Mouse (Mus musculus) lung, embryonic 16.5 days (tissue): ENCODE data around the gene Cavin2. TPM values are rescaled to one million over a fixed set of nuclear protein-coding genes. Genes with fewer than 3 reads are reported as not detected.
A peak's percentile ranks its signal among the peaks of the same experiment; 100 is the strongest.

Experiments
- ATAC-seq: fragments of 200-750 bp; cut with Nextera tagmentation; 2 replicates; pipeline ENCODE4 v1.8.0; 2017; ENCODE audit warnings: low read depth, mild to moderate bottlenecking, moderate library complexity
- H3K27ac ChIP-seq: fragments of 300-500 bp; sonication (generic); 2 replicates; pipeline ENCODE4 v1.5.1; 2014; ENCODE audit warnings: mild to moderate bottlenecking, control low read depth, low read length
- H3K27me3 ChIP-seq: fragments of 300-500 bp; sonication (generic); 2 replicates; pipeline ENCODE4 v1.6.1; 2014; ENCODE audit warnings: low read depth, low read length, mixed read lengths; ENCODE audit not compliant: control insufficient read depth, insufficient read depth
- H3K36me3 ChIP-seq: fragments of 300-500 bp; sonication (generic); 2 replicates; pipeline ENCODE4 v1.6.1; 2014; ENCODE audit warnings: low read length; ENCODE audit not compliant: control insufficient read depth, insufficient read depth
- H3K4me1 ChIP-seq: fragments of 300-500 bp; sonication (generic); replicated peaks from 2 replicates; pipeline ENCODE4 v1.6.1; 2014; ENCODE audit warnings: low read length, mixed read lengths; ENCODE audit not compliant: control insufficient read depth, insufficient read depth
- H3K4me2 ChIP-seq: fragments of 300-500 bp; sonication (generic); 2 replicates; pipeline ENCODE4 v1.6.1; 2014; ENCODE audit warnings: low read depth, low read length, control low read depth
- H3K4me3 ChIP-seq: fragments of 300-500 bp; sonication (generic); 2 replicates; pipeline ENCODE4 v1.5.1; 2014; ENCODE audit warnings: mild to moderate bottlenecking, low read length, control low read depth
- H3K9ac ChIP-seq: fragments of 300-500 bp; sonication (generic); 2 replicates; pipeline ENCODE4 v1.6.1; 2014; ENCODE audit warnings: low read length, control low read depth
- H3K9me3 ChIP-seq: fragments of 300-500 bp; sonication (generic); 2 replicates; pipeline ENCODE4 v1.6.1; 2016; ENCODE audit warnings: low read length; ENCODE audit not compliant: control insufficient read depth
- WGBS: fragments of 180-500 bp; shearing (Covaris S2); extraction: QIAGEN DNeasy Blood & Tissue Kit; methylation state at CpG from one replicate; pipeline ENCODE4 v1.1.7; 2014; 5-methylcytosine and 5-hydroxymethylcytosine counted together
- polyA plus RNA-seq: library from polyadenylated mRNA; unstranded; fragments of >200 nt; fragmentation: Nextera tagmentation; extraction: Ambion mirVana; gene quantifications from 2 replicates; pipeline ENCODE4 v1.2.1, GENCODE M21; 2015

Cavin2 gene
- polyA plus RNA-seq, 1 experiment from 2014 or later = 185 TPM

DNA sequence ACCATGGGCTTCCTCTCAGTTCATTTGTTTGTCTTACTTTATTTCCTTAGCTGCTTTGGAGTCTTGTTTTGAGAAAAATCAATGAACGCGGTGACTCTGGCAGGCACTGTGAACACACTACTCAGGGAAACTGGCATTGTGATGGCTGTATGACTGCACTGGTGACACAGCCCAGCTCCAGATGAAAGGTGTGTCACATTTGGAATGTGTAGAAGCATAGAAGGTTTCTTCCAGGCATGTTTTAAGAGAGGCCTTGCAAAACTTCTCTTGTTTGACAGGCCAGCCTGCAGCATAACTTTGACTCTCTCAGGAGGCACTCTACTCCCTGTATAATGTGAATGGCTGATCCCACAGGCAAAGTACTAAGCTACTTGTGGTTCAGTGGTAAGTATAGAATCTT lies 20.7 kb upstream of the Cavin2 start:
- no peaks in the 10 kb centered on the region for H3K9me3 ChIP-seq
- H3K27ac ChIP-seq = peak overlapping the region; percentile 45
- peaks cover 67% of the 10 kb centered on the region for H3K4me1 ChIP-seq
- 38% methylated on average over 2 of the region's 2 CpGs for WGBS
- H3K27me3 ChIP-seq = no peaks in the 10 kb centered on the region
- no peaks in the 10 kb centered on the region for H3K36me3 ChIP-seq
- ATAC-seq = peak; percentile 36
- no peak overlapping the region for H3K4me3 ChIP-seq
- no peak overlapping the region for H3K9ac ChIP-seq
- no peak overlapping the region for H3K4me2 ChIP-seq

DNA sequence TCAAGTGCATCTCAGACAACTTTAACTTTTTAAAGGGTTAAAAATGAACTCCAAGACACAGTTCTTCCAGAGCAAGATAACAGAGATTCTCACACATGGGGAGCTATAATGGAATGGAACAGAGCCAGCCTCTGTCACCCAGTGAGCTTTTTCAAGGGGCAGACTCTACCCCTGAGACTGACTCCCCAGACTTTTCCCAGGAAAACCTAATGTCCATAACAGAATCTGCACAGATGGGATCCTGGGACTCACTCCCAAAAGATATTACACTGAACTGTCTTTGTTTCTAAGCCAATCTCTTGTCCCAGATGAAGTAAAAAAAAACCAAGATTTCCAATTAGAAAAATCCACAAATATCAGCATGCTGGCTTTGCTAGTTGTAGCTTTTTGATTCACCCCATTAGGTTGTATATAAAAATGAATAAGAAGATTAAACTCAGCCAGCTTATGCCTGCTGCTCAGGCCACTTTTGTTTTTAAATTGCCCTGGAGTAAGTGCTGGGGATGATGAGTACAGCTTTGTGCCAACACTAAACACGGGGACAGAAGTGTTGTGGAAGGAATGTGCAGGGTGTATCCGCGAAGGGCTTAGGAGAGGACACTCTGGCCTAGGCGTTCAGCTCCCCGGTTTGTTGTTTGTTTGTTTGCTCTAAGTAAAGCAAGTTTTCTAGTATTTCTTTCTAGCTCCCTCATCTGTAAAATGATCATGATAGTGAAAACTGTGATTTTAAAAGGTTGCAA lies 18.6 kb upstream of the Cavin2 start:
- no peaks in the 10 kb centered on the region for H3K36me3 ChIP-seq
- 37% methylated on average over 5 of the region's 5 CpGs for WGBS
- H3K4me1 ChIP-seq = peaks cover 52% of the 10 kb centered on the region
- H3K9me3 ChIP-seq = no peaks in the 10 kb centered on the region
- no peaks in the 10 kb centered on the region for H3K27me3 ChIP-seq
- ATAC-seq = no peak
- no peak overlapping the region for H3K4me2 ChIP-seq
- no peak overlapping the region for H3K9ac ChIP-seq
- no peak overlapping the region for H3K4me3 ChIP-seq
- 0 out of 2 replicates have a peak overlapping the region, but pooled peaks have one; percentile 32 for H3K27ac ChIP-seq

DNA sequence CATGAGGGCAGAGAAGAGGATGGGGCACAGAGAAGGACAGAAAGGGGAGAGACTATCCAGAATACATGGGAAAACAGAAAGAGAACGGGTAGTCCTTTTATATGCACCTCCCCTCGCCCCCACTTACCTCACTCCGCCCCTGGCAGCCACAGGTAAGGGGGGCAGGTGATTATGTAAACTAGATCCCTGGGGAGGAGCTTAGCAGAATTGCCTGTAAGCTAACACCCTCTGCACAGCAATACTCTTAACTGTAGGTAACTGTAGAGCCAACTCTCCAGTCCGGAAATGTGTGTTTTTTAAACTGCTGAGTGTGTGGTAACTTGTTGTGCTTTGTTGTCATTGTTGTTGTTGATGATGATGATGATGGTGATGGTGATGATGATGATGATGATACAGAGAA lies 17.1 kb upstream of the Cavin2 start:
- Histone ChIP-seq H3K4me2 (no peak overlapping the region), H3K27me3 (no peaks in the 10 kb centered on the region), H3K27ac (no peak overlapping the region), H3K4me1 (peaks cover 41% of the 10 kb centered on the region), H3K9me3 (no peaks in the 10 kb centered on the region), H3K9ac (no peak overlapping the region), H3K36me3 (no peaks in the 10 kb centered on the region), H3K4me3 (no peak overlapping the region)
- ATAC-seq = peak; percentile 30
- 36% methylated on average over 4 of the region's 4 CpGs for WGBS

GRCm38 (mm10) chr1:51272583-51273201 lies 16.2 kb upstream of the Cavin2 start:
- Histone ChIP-seq H3K4me1 (peaks cover 36% of the 10 kb centered on the region), H3K4me2 (no peak overlapping the region), H3K36me3 (no peaks in the 10 kb centered on the region), H3K9ac (no peak overlapping the region), H3K4me3 (no peak overlapping the region), H3K27ac (no peak overlapping the region), H3K27me3 (no peaks in the 10 kb centered on the region), H3K9me3 (no peaks in the 10 kb centered on the region)
- 43% methylated on average over 4 of the region's 4 CpGs for WGBS
- ATAC-seq = no peak

DNA sequence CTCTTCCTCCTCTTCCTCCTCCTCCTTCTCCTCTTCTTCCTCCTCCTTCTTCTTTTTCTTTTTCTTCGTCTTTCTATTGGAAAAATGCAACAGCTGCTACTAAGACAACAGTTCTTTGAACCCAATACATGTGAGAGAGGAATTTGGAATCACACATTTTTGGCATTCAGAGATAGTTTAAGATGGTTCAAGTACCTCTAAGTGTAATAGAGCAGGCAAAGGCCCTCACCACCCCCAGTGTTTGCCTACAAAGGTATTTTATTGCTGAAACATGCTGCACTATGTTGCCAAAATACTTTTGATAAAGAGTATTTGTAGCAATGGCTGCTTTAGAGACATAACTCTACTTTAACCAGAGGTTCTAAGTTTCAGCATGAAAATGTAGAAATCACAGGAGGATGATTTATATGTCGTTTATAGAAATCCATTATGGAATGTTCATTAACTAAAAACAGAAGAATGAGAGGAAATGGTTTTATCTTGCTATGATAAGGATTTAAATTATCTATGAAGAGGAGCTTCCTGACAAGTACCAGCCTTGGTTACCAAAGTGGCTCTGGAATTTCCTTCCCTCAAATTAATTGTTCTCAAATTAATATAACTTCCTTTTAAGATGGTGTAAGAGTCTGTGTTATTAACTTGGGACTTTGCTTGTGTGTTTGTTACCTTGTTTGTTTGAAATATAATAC lies 10.9 kb upstream of the Cavin2 start:
- peak; percentile 71; the same call in 1 of the 2 replicates for ATAC-seq
- H3K4me1 ChIP-seq = peaks cover 8% of the 10 kb centered on the region; the same call in 1 of the 2 replicates
- H3K27me3 ChIP-seq = no peaks in the 10 kb centered on the region
- H3K9ac ChIP-seq = no peak overlapping the region
- no peak overlapping the region for H3K27ac ChIP-seq
- no peak overlapping the region for H3K4me3 ChIP-seq
- H3K9me3 ChIP-seq = no peaks in the 10 kb centered on the region
- H3K4me2 ChIP-seq = no peak overlapping the region
- 23% methylated on average over 2 of the region's 2 CpGs for WGBS
- no peaks in the 10 kb centered on the region for H3K36me3 ChIP-seq

DNA sequence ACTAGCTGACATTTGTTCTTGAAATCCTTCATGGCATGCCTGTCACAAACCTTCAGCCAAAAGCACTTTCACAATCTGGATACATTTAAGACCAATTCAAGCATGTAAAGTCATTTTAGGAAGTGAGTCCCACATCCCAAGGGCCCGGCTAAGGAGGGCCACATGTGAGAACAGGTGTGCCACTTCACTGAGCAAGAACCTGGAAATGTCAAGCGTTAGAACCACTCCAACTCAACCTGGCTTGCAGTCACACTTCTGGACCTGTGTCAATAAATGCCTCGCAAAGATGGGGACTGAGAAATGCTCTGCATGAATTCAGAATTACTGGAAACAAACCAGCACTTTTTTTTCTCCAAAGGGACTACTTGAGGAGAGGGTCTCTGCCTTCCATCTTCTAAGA lies 725 bp upstream of the Cavin2 start:
- peak overlapping the region; percentile 63 for H3K4me2 ChIP-seq
- H3K9ac ChIP-seq = peak overlapping the region; percentile 19; the same call in 1 of the 2 replicates
- H3K9me3 ChIP-seq = no peaks in the 10 kb centered on the region
- WGBS = 35% methylated on average over 3 of the region's 3 CpGs
- no peaks in the 10 kb centered on the region for H3K36me3 ChIP-seq
- peak overlapping the region; percentile 98 for H3K27ac ChIP-seq
- H3K4me1 ChIP-seq = peaks cover 23% of the 10 kb centered on the region
- peak overlapping the region; percentile 59; the same call in 1 of the 2 replicates for H3K4me3 ChIP-seq
- peak; percentile 24; the same call in 1 of the 2 replicates for ATAC-seq
- H3K27me3 ChIP-seq = no peaks in the 10 kb centered on the region

GRCm38 (mm10) chr1:51289620-51290445 lies 907 bp downstream of the Cavin2 start:
- Histone ChIP-seq H3K9ac (peak overlapping the region; percentile 84), H3K9me3 (no peaks in the 10 kb centered on the region), H3K4me1 (peaks cover 23% of the 10 kb centered on the region), H3K4me2 (peak overlapping the region; percentile 63), H3K4me3 (peak overlapping the region; percentile 59), H3K27ac (peak overlapping the region; percentile 98), H3K27me3 (no peaks in the 10 kb centered on the region), H3K36me3 (no peaks in the 10 kb centered on the region)
- WGBS = 50% methylated on average over 17 of the region's 17 CpGs
- ATAC-seq = peak; percentile 21; the same call in 1 of the 2 replicates

DNA sequence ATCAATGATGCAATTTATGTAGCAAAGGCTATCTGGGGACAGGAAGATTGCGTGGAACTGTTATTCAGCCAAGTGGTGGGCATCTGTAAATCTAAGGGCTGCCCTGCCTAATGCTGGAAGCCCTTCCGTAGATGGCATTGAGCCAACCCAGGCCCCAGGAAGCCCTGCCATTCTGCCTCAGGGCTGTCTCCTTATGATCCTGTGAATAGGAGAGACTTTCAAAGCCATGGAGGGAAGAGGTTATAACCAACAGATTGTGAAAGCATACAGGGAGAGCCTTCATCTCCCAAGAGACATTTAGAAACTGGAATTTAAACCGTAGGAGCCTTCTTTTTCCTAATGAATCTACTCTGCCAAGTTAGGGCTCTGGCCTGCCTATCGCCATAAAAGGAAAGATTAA lies 1.7 kb downstream of the Cavin2 start:
- Histone ChIP-seq H3K4me1 (peaks cover 23% of the 10 kb centered on the region), H3K27me3 (no peaks in the 10 kb centered on the region), H3K36me3 (no peaks in the 10 kb centered on the region), H3K9ac (peak overlapping the region; percentile 84), H3K4me3 (peak overlapping the region; percentile 59), H3K9me3 (no peaks in the 10 kb centered on the region), H3K4me2 (peak overlapping the region; percentile 63), H3K27ac (peak overlapping the region; percentile 98)
- 32% methylated on average over 4 of the region's 4 CpGs for WGBS
- no peak for ATAC-seq
